Mouse (Mus musculus) Muller cell, postnatal 12 days (primary cell): ENCODE data around the gene Zfp668.

Experiments used
- DNase-seq: peaks from one replicate; pipeline ENCODE4 v3.0.0-alpha.2; 2015; ENCODE audit errors: inconsistent ontology term

The Zfp668 gene

GRCm38 (mm10) chr7:127895442-127895841, 18.8 kb upstream of the Zfp668 start, which contains the start of the genes Gm21974 and Vkorc1:
Gm21974 (minus strand) TSS chr7:127895454.
Vkorc1 (minus strand) TSS chr7:127895617.
- DNase-seq = peak; percentile 97

- DNase-seq = no peak
These were observed 17.9 kb upstream of the Zfp668 start for GRCm38 (mm10) chr7:127894480-127894879.

DNA sequence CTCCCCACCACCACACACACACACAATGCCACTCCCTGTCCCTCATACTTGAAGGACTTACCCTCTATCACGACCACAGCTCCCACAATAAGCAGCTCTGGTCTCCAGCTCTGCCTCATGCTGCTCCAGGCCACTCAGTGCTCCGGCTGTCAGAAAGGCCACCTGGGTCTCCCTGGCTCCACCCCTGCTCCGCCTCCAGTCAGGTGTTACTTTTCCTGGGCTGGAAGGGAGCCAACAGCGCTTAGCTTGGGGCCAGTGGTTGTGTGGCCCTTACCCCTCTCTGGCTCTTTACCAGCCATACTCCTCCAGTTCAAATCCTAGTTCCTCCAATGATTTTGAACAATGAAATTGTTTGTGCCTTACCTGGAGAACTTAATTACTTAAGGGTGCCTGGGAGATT, 14.2 kb upstream of the Zfp668 start, which contains the start of gene Prss53:
Prss53 (minus strand) TSS at position 173 of the 400 bp plus-strand sequence.
- no peak for DNase-seq

GRCm38 (mm10) chr7:127888821-127889220, 12.2 kb upstream of the Zfp668 start:
- no peak for DNase-seq

GRCm38 (mm10) chr7:127887781-127888180, 11.2 kb upstream of the Zfp668 start:
- no peak for DNase-seq

GRCm38 (mm10) chr7:127887191-127887590, 10.6 kb upstream of the Zfp668 start:
- DNase-seq = no peak

GRCm38 (mm10) chr7:127886551-127886950, 9.9 kb upstream of the Zfp668 start:
- no peak for DNase-seq

GRCm38 (mm10) chr7:127885951-127886350, 9.3 kb upstream of the Zfp668 start:
- DNase-seq = peak; percentile 51

- no peak for DNase-seq
These were observed 3.8 kb upstream of the Zfp668 start for GRCm38 (mm10) chr7:127880431-127880830.

- DNase-seq = no peak
These were observed 2.7 kb upstream of the Zfp668 start for GRCm38 (mm10) chr7:127879301-127879700.

DNA sequence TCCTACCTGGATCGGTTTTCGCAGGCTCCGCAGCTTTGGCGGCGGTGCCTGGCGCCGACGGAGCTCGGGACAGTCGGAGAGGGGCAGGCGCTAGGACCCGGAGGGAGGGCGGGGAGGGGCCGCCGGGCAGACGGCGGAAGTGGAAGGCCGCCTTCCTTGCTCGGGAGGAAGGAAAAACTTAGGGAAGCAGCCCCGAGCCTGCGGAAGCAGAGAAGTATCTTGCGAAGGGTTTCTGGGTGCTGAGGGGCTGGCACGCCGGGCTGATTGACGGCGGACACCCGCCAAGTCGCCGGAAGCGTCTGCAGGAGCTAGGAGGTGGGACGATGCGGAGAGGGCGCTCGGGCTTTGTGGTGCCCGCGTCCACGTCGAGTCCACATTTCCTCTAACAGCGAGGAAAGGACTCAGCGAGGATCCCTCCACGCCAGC, 574 bp downstream of the Zfp668 start, which contains the start of gene Zfp646:
Zfp646 (plus strand) TSS at position 181 of the 426 bp plus-strand sequence.
- peak; percentile 96 for DNase-seq

DNA sequence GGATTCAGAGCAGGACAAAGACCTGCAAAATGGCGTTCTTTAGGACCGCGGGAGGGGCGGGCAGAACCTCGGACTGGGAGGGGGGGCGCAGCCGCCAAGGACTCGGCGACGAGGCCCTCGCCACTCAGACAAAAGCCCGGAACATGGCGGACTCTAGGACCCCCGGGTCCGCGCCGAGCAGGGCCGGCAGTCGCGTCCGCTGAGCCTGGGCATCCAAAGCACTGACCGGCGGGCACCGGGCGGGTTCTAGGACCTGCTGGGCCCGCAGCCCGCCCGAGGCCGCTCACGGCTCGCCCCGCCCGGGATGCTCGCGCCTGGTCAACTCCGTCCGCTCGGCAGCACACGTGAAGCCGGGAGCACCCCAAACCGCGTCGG, 1.0 kb downstream of the Zfp668 start:
- peak; percentile 98 for DNase-seq

DNA sequence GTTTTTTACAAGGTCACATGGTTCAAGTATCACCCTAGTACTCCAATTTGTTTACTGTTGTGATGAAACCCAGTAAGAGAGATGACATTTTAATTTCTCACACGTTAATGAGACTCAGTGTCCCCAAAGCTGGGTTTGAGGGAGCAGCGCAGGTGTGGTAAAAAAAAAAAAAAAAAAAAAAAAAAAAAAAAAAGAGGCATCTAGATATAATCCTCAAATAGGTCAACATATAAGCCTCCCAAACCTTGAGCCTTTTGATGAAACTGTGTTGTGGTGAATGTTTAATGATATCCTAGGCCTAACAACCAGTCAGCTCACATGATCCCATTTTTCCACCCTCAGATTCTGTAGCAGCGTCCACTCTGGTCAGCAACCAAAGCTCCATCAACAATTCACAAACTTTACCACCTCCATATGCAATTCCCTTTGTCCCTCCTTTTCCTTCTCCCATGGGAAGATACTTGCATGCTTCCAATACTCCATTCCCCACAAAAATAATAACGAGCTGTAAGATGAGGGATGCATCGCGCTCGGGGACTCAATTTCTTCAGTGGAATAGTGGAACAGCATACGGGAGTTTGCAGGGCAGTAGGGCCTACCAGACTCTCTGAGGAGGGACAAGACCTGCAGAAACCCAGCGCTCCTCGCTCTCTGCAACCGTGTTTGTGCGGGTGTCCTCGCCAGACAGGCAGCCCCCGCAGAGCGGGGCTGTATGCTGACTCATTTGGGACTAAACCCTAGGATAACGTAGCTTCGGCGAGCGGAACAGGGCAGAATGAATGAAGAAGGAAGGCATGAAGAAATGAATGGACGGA, 1.6 kb downstream of the Zfp668 start:
- no peak for DNase-seq

DNA sequence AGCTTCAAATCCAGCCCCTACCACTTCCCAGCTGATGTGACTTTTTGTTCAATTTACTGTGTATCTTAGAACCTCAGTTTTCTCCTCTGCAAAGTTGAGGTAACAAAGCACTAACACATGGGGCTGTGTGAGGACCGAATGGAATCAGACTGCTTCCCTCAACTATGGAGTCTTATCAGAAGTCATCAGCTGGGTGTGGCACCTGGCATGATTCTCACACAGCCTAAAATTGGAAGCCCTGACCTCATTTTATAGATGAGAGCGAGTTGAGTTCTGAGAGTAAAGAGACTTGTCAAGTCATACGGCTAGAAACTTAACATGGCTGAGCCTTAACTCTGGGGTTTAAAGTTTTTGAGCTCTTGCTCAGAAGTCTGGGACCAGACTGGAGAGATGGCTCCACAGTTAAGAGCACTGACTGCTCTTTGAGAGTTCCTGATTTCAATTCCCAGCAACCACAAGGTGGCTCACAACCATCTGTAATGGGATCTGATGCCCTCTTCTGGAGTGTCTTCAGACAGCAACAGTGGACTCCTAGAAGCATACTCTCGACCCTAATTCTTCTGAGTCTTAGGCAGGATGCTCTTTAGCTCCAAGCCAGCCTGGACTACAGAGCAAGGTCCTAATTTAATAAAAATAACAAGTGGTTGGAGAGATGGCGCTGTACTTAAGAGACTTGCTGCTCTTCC, 6.3 kb downstream of the Zfp668 start:
- DNase-seq = no peak

GRCm38 (mm10) chr7:127869149-127869810, 7.3 kb downstream of the Zfp668 start:
- DNase-seq = no peak

- no peak for DNase-seq
These were observed 9.0 kb downstream of the Zfp668 start for GRCm38 (mm10) chr7:127867641-127868040.

- no peak for DNase-seq
These were observed 10.2 kb downstream of the Zfp668 start for GRCm38 (mm10) chr7:127866434-127866833.

GRCm38 (mm10) chr7:127858258-127858657, 18.4 kb downstream of the Zfp668 start:
- DNase-seq = no peak

- peak; percentile 12 for DNase-seq
These were observed 25.7 kb downstream of the Zfp668 start for GRCm38 (mm10) chr7:127850906-127851305.

DNA sequence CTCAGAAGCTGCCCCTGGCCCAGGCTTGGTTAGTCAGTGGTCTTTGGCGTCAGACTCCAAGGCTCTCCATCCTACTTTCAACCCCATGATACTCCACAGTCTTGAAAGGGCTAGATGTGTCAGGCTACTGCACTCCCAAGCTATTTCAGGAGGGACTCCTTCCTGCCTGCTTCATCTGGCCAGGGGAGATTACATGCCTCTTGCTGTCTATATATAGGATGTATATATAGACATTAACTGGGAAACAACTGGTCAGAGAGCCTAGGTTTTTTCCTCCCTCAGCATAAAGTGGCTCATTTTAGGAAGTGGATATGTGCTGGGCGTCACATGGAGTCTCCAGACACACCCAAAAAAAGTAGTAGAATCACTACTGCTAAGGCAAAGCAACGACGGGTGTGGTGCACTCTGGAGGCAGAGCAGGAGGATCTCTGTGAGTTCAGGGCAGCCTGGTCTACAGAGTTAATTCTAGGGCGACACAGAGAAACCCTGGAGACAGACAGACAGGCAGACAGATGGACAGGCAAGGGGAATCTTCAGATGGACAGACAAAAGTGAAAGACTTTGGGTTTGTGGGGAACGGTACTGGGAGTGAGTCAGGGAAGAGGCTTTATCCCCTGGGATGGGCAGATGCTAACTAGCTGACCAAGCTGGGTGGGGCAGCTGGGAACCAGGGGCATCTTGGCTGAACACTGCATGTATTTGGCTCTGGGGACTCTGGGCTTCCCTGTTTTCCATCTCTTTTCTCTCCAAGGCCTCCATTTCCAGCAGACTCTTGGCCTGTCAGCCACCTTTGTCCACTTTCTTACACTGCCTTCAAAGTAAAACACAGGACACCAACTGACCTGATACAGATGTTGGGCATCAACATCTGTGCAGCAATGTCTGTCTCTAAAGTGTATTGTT, 26.4 kb downstream of the Zfp668 start:
- DNase-seq = no peak
